Mouse (Mus musculus) frontal cortex, postnatal 10 days (tissue): ENCODE measurements around the gene Wfdc15b.
"Not testable (repeated sequence)": the region's sequence is repeated elsewhere in the genome, so short reads cannot be mapped to it uniquely, and the experiment has no call there.

Experiments used
- DNase-seq, 2 experiments: peaks; one replicate each; pipeline ENCODE4 v3.0.0; 2022; ENCODE audit warnings: low spot score in 2 of 2, mixed read lengths in 1 of 2

Wfdc15b gene

GRCm38 (mm10) chr2:164221522-164221921, at the start of gene Wfdc15b:
Gene Wfdc15b (minus strand): TSS chr2:164221660.
- DNase-seq = no peak

- not testable (repeated sequence) for DNase-seq
Measured at GRCm38 (mm10) chr2:164256540-164256939, 35.1 kb upstream of the Wfdc15b start, which contains the start of gene Svs3b. Gene Svs3b (minus strand): TSS chr2:164256640.

GRCm38 (mm10) chr2:164238366-164238765, 16.9 kb upstream of the Wfdc15b start, which contains the start of gene Svs2:
Gene Svs2 (minus strand): TSS chr2:164238466.
- no peak for DNase-seq

GRCm38 (mm10) chr2:164232671-164233070, 11.2 kb upstream of the Wfdc15b start:
- no peak for DNase-seq

DNA sequence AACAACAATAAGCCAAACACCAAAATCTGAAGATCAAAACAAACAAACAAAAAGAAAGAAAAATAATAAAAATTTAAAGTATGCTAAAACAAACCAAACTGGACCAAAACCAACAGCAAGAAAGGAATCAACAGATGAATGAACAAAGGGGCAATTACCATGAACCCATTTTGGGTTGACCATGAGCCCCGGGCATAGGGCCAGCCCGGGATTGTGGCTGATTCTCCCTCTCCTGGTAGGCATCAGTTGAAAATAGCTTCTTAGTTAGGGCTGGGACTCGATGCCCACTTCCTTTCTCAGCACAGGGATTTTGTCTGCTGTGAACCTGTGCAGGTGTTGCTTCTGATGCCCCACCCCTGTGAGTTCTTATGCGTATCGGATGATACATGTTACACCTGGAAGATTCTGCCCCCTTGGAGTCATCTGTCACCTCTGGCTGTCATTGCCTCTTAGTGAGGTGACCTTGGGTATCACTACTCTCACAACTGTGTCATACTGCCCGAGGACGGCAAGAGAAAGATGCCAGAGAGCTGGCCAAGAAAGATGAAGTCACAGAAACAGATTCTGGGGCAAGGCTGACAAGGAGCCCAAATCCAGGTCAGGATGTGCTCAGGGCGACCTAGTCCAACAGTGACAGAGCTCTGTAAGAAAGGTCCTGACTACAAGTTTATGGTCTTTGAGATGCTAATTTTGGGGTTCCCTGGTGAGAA, 7.1 kb upstream of the Wfdc15b start:
- DNase-seq = no peak

GRCm38 (mm10) chr2:164219295-164219694, 2.2 kb downstream of the Wfdc15b start:
- no peak for DNase-seq

DNA sequence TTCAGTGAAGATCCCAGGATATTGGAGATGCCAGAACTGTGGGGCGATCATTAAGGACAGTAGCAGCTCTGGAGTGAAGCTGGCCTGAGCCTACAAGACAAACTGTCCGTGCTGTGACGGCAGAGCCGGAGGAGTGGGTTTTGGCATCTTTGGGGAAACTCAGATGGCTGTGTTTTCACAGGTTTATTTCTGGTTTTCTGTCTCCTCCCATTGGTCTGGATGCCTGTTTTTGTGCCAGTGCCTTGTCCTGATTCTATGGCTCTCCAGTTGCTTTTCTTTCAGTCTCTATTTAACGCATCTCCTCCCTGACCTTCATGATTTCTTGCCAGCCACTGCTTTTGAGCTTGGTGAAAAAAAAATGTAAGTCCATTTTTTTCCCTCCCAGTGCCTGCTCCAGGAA, 8.7 kb downstream of the Wfdc15b start:
- no peak for DNase-seq

- DNase-seq = no peak
Measured at GRCm38 (mm10) chr2:164210892-164211291, 10.6 kb downstream of the Wfdc15b start.

DNA sequence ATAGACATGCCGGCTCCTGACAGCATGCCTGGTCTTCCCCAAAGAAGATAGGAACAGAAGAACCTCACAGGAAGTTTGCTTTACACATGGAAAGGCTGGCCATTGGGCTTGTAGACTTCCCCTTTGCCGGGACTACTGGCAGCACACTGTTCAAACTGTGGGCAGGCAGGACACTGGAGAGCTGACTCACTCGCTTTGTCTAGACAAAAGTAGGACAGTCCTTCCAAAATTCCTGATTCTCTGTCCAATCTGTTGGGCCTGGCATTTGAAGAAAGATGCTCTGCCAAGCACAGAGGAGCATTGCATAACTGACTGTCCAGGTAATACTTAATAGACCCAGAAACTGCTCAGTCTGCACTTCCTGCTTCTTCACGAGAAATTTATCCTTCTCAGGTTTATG, 14.8 kb downstream of the Wfdc15b start:
- no peak for DNase-seq

- not testable (repeated sequence) for DNase-seq
Measured at GRCm38 (mm10) chr2:164206011-164206410, 15.4 kb downstream of the Wfdc15b start.

GRCm38 (mm10) chr2:164199626-164200327, 21.7 kb downstream of the Wfdc15b start, which contains the start of gene Wfdc15a:
Gene Wfdc15a (minus strand): TSS chr2:164200130.
- no peak for DNase-seq

DNA sequence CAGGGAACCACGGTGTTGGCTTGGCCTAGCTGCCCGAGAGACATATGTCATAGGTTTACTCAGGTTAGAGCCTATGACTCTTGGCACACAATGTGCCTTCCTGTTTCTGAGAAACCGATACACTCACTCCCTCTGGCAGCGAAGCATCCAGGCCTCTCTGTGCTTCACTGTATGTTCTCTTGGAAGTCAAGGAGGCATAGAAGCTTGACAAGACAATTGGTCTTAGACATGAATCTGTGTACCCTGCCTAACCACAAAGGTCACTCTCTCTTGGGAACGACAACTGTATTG, 24.8 kb downstream of the Wfdc15b start:
- DNase-seq = no peak

DNA sequence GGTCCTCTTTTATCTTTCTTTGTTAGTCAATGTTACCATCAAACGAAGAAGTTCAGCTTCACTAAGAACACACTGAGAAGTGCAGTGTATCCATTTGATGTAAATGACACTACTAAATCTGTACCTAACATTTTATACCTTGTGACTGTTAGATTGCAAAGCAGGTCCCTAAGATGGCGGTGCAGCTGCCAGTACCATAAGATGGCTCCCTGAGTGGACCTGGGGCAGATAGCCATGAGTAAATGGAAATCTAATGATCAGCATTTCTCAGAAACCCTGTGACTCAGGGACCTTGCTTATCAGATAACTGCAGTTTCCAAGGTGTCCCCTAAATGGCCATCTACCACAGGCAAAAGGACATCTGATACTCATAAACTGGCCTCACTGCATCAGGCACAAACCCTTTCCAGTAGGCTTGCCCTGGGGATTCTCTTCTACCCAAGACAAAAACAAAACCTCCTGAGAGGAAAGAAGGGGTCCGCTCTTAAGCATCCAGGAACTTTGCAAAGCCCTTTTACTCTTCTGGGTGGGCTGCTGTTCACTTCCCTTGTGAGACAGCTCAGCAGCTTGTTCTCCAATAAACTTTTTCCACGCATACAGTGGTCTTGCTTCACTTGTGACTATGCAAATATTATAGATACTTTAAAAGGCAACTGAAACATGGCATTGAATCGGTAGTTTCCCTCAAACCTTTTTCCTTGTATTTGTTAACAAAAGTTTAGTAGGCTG, 25.3 kb downstream of the Wfdc15b start:
- DNase-seq = no peak

DNA sequence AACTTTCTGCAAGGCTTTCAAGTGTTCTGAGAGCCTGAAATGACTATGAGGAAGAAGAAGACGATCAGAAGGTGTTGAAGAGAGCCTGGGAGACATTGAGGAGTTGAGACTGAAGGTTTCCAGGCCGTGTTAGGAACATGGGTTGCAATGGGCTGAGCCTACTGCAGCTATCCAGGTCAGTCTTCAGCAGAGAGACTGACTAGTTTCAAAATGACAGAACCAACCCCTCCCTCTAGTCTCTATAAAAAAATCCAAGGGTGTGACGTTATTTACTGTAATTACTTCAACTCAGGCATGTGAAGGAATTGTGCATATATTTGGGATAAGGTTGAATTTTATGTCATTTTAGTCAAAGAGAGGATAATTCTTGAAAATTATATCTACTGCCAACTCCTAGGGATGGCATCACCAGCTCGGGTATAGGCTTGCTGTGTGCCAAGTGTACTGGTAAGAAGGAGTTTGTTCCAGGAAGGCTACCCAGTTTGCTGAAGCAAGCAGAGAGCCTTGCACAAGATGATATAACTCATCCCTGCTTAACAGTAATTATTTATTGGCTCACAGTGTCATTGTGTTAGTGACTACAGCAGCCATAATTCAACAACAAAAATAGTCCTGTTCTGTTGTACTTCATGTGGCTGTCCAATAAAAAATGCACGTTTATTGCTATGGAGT, 26.4 kb downstream of the Wfdc15b start:
- DNase-seq = no peak

DNA sequence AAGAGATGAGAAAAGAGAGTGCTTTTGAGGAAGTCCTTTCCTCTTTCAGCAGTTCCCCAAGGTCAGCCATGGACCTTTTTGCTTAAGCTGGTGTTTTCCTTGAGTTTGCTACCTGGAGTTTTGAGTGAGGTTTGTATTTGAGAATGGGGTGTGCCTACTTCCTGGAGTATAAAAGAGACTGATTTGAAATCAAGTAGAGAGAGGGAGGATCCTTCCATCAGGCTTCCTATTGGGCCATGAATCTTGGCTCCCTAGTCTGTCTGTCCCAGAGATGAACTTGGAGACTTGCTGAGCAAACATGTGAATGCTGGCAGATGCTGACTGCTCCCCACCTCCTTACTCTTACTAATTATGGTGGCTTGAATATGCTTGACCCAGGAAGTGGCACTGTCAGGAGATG, 29.2 kb downstream of the Wfdc15b start:
- no peak for DNase-seq

DNA sequence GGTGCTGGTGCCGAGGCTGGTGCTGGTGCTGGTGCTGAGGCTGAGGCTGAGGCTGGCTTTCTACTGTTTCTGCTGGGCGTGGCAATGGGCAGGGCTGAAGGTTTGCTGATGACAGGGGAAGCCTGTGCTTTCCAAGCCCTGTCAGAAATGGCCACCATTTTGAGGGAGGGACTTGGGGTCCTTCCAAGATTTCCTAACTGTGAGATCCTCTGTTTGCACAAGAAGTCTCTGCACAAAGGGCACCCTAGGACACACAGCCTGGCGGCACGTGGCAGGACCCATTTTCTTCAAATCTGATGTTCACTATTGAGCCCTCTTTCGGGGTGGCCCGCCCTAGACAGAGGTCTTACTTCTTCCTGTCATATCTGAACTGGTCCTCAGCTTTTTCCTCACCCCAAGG, 30.9 kb downstream of the Wfdc15b start, which contains the start of gene Wfdc12:
TSS of gene Wfdc12 (minus strand) at position 33 of the 400 bp plus-strand sequence.
- no peak for DNase-seq

GRCm38 (mm10) chr2:164188722-164189121, 32.7 kb downstream of the Wfdc15b start:
- DNase-seq = no peak

DNA sequence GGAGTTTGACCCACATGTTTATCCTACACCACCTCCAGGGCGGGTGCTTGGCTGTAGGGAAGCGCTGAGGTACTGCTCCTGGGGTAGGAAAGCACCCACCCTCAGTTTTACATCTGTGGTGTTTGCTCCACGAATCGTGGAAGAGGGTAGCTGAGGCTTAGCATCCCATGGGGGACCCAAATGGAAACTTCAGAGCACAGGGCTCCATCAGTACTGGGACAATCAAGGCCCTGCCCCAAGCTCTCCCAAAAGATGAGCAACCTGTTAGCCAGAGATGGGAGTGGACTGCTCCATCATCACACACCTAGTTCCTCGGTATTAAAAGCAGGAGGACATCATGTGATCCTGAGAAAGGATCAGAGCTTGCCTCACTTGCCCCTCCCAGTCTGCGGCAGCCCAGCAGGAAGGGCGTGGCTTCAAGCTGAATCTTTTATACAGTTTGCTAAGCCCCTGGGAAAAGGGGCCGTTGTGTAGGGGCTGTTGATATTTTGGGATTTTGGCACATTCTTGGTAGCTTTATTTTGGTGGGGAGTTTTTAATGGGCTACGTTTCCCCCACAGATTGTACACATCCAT, 37.2 kb downstream of the Wfdc15b start:
- DNase-seq = no peak

GRCm38 (mm10) chr2:164183340-164183739, 38.1 kb downstream of the Wfdc15b start:
- DNase-seq = no peak

- peak in 1 of 2 experiments; percentile 0 for DNase-seq
Measured at GRCm38 (mm10) chr2:164182692-164183255, 38.7 kb downstream of the Wfdc15b start, which contains the start of gene Wfdc5. Gene Wfdc5 (minus strand): TSS chr2:164182742.

DNA sequence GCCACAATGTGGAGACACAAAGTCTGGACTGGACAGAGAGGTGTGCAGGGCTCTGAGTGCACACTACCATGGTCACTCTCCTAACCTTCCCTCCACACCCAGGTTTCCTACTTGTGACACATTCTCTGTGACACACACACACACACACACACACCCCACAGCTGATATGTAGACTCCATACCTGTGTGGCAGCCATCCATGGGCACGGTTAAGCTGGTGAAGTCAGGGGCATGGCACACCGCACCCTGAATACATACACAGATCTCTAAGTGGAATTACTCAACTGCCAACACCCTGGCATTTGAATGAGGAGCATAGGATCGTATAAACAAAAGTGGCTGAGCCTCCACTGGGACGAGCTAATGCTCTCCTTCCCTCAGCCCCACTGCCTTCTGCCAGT, 40.7 kb downstream of the Wfdc15b start:
- DNase-seq = no peak
